Mouse (Mus musculus) urinary bladder, postnatal 36 days (tissue): ENCODE data around the gene Peli2.

Source experiments
- DNase-seq, 2 experiments: peaks; one replicate each; pipeline ENCODE4 v3.0.0; 2022; ENCODE audit warnings: low spot score in 2 of 2, mixed read lengths in 1 of 2

Peli2 gene

GRCm38 (mm10) chr14:48153064-48153463 lies 32.4 kb downstream of the Peli2 start:
- no peak for DNase-seq

DNA sequence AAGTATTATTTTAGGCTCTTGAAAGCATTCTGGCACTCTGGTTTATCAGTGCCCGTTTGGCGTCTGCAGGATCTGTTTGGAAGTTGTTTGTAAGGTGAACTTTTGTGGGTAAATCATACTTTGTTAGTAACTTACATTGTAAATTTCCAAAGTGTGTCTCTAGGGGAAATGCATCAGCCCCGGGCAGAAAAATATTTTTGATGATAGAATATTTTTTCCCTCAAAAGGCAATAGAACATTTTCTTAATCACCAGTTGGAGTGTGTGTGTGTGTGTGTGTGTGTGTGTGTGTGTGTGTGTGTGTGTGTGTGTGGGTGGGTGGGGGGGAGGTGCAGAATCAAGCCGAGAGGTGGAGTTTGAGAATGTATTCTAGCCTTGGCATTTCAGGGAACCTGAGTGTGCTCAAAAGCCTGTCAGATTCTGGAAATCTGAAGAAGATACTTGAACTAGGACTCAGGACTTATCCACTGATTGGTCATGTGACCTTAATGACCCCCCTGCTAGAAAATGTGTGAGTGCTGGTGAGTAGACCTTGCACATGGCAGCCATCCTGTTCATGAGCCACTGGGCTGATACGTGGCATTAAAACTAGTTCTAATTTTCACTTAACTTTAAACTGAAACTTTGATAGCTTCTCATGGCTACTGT lies 33.4 kb downstream of the Peli2 start:
- DNase-seq = no peak

GRCm38 (mm10) chr14:48154641-48155040 lies 34.0 kb downstream of the Peli2 start:
- no peak for DNase-seq

DNA sequence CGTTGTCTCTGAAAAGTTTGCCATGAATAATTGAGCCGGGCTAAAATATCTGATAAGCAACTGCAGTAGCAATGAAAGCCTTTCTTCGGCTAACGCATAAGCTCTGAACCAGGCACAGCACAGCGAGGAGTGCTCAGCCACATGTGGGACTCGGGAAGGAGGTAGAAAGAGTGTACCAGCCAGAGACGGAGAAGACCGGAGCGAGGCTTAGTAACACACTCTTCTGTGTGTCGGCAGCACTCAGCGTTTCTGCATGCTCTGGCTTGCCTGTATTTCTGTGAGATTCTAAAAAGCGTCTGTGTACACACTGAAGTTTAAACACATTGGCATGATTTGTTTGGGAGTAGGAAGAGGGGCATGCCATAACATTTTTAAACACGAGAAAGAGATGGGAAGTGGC lies 34.5 kb downstream of the Peli2 start:
- no peak for DNase-seq

- DNase-seq = no peak
These were observed 36.5 kb downstream of the Peli2 start for GRCm38 (mm10) chr14:48157085-48157484.

DNA sequence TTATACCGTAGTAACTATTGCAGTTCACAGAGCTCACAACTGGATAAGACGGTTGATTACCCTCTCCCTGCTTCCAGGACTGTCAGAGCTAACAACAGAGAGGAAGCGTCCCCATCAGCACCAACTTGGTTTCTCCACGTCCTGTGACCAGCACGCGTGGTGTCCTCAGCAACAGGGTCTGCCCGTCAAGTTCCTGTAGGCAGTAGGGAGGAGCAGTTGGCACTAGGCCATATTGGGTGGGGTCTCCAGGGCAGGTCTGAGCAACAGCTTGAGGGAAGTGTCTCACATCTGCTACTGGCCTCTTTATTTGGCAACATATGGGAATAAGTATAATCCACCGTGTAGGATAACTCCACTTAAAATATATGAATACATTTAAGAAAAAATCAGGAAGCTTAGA lies 37.2 kb downstream of the Peli2 start:
- no peak for DNase-seq

DNA sequence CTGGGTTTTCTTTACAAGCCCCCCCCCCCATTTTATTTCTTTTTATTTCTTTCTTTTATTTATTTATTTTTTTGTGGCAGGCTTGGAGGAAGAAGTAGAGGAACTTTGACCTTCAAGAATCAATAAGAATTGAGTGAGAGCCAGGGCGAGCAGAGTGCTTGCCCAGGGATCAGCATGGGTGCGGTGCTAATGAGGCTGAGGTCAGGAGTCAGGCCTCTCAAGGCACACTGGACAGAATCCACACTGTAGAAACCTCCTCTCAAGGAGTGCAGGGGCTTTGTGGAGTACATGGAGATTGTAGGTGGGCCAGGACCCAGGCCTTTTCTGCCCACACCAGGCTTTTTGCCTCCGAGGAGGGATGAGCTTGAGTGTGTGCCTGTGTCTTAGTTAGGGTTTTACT lies 38.8 kb downstream of the Peli2 start:
- no peak for DNase-seq

GRCm38 (mm10) chr14:48162446-48162845 lies 41.8 kb downstream of the Peli2 start:
- DNase-seq = no peak

DNA sequence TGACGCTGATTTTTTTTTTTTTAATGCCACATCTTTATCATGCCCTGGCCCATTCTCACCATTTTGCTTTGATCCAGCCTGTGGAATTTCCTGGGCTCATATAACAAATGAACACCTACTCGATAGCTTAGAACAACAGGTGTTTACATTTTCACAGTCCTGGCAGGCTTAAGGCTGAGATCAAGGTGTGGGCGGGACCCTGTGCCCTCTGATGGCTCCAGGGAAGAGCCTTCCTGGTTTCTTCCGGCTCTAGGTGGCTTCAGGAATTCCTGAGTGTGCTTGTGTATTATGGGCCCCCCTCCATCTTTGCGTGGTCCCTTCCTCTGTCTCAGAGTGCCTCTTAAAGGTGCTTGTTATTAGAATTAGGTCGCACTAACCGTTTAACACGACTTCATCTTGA lies 44.3 kb downstream of the Peli2 start:
- DNase-seq = no peak

DNA sequence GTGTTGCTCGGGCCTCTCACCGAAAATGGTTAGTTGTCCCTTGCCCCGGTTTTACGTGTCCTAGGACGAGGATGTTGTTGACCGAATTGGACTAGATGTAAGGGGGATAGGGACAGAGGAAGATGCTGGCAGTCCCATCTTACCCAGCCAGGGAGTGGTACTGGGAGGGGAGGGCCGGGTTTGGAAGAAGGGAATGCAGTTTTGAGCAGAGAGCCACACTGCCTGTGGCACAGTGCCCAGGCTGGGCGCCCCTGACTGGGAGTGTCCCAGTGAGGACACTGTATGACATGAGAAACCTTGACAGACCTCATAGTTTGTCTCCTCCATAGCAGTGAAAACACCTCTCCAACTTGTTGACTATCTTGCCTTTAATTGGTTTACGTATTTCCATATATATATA lies 45.8 kb downstream of the Peli2 start:
- no peak for DNase-seq

DNA sequence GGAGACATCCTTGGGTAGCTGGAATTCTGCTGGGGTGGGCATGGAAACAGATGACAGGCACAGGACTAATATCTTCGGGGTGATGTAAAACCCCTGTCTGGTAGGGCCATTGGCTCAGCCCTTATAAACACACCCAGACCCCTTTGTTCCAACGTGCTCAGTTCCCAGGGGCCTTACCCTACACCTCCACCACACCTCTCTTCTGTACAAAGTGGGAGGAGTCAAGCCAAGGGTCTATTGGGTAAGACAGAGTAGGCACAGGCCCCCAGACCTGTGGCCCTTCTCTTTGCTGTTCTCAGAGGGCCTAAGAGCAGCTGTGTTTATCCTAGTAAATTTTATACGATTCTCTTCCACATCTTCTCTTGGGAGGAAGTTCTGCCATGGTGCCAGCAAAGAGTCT lies 46.4 kb downstream of the Peli2 start:
- no peak for DNase-seq

DNA sequence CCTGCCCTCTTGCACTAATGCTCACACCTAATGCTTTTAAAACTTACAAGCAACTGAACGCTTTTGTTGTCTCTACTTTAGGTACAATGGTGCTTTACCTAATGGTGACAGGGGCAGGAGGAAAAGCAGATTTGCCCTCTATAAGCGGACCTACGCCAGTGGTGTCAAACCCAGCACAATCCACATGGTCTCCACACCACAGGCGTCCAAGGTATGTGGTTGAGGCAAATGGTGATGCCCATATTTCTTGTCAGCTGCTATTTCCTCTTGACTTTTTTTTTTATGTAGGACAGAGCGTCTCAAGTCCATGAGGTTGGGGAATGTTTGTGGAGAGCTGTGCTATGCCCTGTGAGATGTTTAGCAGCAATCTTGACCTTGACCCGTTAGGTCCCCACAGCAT lies 47.5 kb downstream of the Peli2 start:
- DNase-seq = no peak

GRCm38 (mm10) chr14:48169970-48170369 lies 49.3 kb downstream of the Peli2 start:
- peak in 1 of 2 experiments; percentile 39 for DNase-seq

GRCm38 (mm10) chr14:48171268-48171667 lies 50.6 kb downstream of the Peli2 start:
- DNase-seq = no peak

DNA sequence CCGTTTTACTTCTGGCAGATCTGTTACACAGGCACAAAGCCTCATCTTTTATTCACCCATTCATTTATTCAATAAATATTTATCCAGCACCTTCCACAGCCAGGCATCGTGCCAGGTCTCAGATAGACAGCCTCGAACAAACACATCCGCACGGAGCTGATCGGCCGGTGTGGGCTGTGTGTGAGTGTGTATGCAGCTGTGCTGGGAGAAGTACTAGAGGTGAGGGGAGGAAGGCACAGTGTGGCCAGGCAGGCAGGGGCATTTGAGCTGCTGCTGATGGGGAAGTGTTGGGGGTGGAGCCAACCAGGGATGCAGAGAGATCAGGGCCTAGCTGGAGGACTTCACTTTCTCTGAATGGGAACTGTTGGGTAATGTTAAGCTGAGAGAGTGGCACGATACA lies 51.4 kb downstream of the Peli2 start:
- DNase-seq = no peak

- DNase-seq = peak in 1 of 2 experiments; percentile 30
These were observed 52.3 kb downstream of the Peli2 start for GRCm38 (mm10) chr14:48172876-48173275.

DNA sequence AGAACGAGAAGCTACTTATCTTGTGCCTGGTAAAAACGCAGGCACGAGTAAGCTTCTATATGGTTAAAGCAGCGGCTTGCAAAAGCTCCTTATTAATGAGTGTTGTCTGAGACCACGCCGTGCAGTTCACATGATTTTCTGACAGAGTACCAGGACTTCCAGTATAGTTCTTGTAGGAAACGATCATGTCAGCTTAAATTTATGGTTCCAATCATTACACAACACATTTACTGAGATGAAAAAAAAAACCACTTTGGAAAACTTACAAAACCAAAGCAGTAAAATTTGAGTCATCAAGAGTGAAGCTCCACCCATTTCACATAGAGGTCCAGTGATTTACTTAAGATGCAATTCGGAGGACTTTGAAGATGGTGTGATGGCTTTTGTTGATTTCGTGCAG lies 53.2 kb downstream of the Peli2 start:
- DNase-seq = no peak

DNA sequence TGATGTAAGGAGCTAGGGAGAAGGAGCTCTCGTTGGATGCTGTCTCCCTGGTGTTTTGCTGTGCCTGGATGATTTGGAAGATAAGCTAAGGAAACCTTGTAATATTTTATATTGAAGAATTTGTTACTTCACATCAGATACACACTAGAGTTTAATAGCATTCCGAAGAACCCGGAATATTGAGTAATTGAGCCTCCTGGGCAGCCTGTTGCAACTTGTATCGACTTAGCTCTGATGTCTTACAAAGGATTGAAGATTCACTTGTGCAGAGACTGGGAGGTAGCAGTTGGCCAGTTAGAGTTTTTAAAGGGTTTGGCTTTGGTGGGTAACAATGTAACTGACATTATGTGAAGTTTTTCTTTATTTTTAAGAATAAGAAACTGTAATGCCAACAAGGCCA lies 53.7 kb downstream of the Peli2 start:
- DNase-seq = no peak

- no peak for DNase-seq
These were observed 54.5 kb downstream of the Peli2 start for GRCm38 (mm10) chr14:48175115-48175514.

GRCm38 (mm10) chr14:48178304-48178995 lies 57.8 kb downstream of the Peli2 start:
- no peak for DNase-seq

DNA sequence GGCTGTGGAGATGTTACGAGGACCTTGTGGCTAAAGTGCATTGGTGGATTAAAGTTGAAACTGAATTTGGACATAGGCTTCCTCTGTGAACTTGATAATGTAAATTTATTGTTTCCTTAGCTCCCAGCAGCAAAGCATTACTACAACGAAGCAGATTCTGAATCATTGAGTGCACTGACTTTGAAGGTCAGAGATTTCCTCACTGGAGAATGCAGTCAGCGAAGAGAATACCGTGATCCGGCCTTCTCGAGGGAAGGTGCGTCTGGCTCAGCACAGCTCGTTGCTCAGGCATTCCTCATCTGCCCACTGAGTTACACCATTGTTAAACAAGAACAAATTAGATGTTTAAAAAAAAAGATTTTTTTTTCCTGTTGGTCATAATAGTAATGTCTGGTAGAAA lies 58.4 kb downstream of the Peli2 start:
- no peak for DNase-seq

DNA sequence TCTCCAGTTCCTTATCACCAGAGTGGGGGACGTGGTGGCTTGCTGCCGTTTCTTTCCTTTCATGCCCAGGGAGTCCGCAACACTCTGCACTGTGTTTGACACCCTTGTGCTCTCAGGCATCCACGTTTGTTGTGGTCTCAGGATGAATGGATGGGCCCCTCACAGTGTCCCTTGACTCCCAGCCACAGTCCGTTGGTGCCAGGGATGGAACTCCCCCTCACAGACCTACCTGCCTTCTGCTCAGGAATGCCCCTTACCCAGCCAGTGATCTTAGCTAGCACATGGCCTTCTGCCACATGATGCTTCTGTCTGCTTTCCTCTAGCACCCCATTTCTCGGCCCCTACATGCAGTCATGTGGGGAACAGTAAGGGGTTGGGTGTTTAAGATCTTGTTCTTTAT lies 65.7 kb downstream of the Peli2 start:
- DNase-seq = no peak

- DNase-seq = no peak
These were observed 66.5 kb downstream of the Peli2 start for GRCm38 (mm10) chr14:48187100-48187499.

DNA sequence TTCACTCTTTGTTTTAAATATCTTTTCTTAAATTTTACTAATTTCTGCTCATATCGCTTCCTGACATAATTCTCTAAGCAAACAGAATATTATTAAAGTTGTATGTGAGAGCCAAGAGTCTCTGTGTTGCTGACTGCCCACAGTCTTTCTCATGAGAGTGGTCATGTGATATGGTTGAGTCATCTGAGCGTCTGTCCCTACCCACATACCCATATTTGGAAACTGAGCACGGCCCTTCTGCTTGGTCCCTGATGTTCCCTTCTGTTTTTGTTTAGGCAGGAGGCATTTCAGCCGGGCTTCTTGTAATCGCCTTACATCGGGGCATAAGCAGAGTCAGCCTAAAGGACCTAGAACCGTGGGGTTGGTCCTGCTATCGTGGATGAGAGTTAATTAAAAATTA lies 68.7 kb downstream of the Peli2 start:
- peak in 1 of 2 experiments; percentile 25 for DNase-seq
